Mouse (Mus musculus) olfactory bulb, adult 2 months (tissue): Measurements from ENCODE around the gene Pvalb. TPM values are rescaled to one million over a fixed set of nuclear protein-coding genes. Genes with fewer than 3 reads are reported as not detected.

Source experiments
- H3K27ac ChIP-seq: fragments of 200-500 bp; 2 replicates; pipeline ENCODE4 v1.5.1; 2012; ENCODE audit warnings: low read depth, low read length; ENCODE audit not compliant: insufficient read depth
- H3K4me1 ChIP-seq: fragments of 200-500 bp; 2 replicates; pipeline ENCODE4 v1.6.1; 2012; ENCODE audit warnings: low read length; ENCODE audit not compliant: control insufficient read depth, insufficient read depth
- H3K4me3 ChIP-seq: fragments of 200-500 bp; 2 replicates; pipeline ENCODE4 v1.5.1; 2012; ENCODE audit warnings: mild to moderate bottlenecking, low read depth, low read length, moderate library complexity; ENCODE audit not compliant: insufficient read depth
- CTCF ChIP-seq: fragments of 200-500 bp; IDR thresholded peaks from 2 replicates; pipeline ENCODE4 v1.5.1; 2012; ENCODE audit warnings: low read depth, mild to moderate bottlenecking, low read length, moderate library complexity; ENCODE audit not compliant: insufficient read depth
- POLR2A ChIP-seq: fragments of 200-500 bp; IDR thresholded peaks from 2 replicates; pipeline ENCODE4 v1.6.1; 2012; ENCODE audit warnings: mild to moderate bottlenecking, low read depth, low read length, moderate library complexity; ENCODE audit not compliant: insufficient read depth
- WGBS: fragments of 180-500 bp; shearing (Covaris S2); methylation state at CpG from one replicate; pipeline ENCODE4 v1.1.7; 2018; 5-methylcytosine and 5-hydroxymethylcytosine counted together
- polyA plus RNA-seq: library from polyadenylated mRNA; stranded (reverse); fragments of >200 nt; gene quantifications from 2 replicates; pipeline ENCODE4 v1.2.4, GENCODE M21; 2012; ENCODE audit warnings: low replicate concordance; ENCODE audit not compliant: missing spikeins, insufficient read depth, insufficient read length

Gene Pvalb
- polyA plus RNA-seq, 1 experiment = not detected

DNA sequence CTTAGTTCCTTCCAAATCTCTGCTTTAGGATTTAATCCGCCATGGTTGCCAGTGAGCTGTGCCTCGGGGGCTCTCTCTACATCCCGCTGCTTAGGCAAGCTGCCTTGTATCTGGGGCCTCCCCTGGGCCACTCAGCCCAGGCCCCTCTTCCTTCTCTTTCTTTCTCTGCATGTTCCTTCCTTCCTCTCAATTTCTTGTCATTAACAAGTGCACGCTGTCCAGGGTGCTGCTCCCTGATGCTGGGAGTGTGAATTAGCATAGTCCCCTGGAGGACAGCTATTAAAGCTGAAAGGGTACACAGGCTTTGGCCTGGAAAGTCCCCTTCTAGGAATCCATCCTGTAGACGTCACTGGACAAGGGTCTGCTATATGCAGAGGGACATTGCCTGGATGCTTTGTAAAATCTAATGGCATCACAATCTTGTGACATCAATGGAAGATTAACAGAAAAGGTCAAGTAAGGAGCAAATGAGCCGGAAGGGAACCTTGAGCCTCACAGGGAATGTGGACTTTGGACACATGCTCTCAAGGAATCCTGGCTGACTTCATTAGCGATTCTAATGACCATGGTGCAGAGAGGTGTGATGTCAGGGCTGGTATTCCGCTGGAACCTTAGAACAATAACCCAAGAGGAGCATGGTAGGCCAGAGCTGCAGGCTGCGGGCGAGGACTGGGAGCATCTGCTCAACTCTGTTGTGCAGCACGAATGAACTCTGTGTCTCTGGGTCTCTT lies 53.0 kb downstream of the Pvalb start:
- Histone ChIP-seq H3K4me1 (peaks cover 10% of the 10 kb centered on the region), H3K4me3 (no peak overlapping the region), H3K27ac (no peak overlapping the region)
- TF ChIP-seq POLR2A = no peak
- no peak for TF ChIP-seq CTCF
- WGBS = 71% methylated on average over 11 of the region's 11 CpGs

DNA sequence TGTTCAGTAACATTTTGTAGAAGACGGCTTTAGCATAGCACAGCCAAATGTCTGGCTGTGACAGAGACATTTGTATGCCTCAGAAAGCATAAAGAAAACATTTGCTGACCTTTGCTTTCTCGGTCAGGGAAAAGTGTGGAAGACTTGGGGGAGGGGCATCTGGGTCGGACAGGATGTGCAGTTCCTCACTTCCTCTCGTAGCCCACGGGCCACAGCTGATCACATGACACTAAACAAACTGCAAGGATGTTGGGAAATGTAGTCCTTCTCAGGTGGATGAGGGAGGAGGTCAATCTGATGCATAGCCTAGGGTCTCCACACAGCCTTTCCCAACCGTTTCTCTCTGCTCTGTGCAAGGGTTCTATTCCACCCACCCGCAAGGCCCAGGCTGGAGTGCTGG lies 57.6 kb downstream of the Pvalb start:
- TF ChIP-seq CTCF = no peak
- TF ChIP-seq POLR2A = no peak
- Histone ChIP-seq H3K4me1 (peaks cover 6% of the 10 kb centered on the region), H3K27ac (no peak overlapping the region), H3K4me3 (no peak overlapping the region)
- 74% methylated on average over 7 of the region's 7 CpGs for WGBS

Other genes starting within 250 kb of the Pvalb start
- gene Foxred2, start 249.7 kb downstream of the Pvalb start, polyA plus RNA-seq = not detected in 2 replicates
- not detected in 2 replicates for gene Eif3d, start 235.6 kb downstream of the Pvalb start, polyA plus RNA-seq
- gene Cacng2, start 86.4 kb downstream of the Pvalb start, polyA plus RNA-seq = not detected in 2 replicates
- gene Ift27, start 32.3 kb downstream of the Pvalb start, polyA plus RNA-seq = not detected in 2 replicates
- gene Ncf4, start 38.4 kb upstream of the Pvalb start, polyA plus RNA-seq = not detected in 2 replicates
- not detected in 2 replicates for gene Csf2rb2, start 99.3 kb upstream of the Pvalb start, polyA plus RNA-seq
- gene Csf2rb, start 119.4 kb upstream of the Pvalb start, polyA plus RNA-seq = not detected in 2 replicates
- gene Tex33, start 189.5 kb upstream of the Pvalb start, polyA plus RNA-seq = not detected in 2 replicates
- gene Tst, start 199.5 kb upstream of the Pvalb start, polyA plus RNA-seq = not detected in 2 replicates
- gene Mpst, start 200.0 kb upstream of the Pvalb start, polyA plus RNA-seq = not detected in 2 replicates
- gene Kctd17, start 222.2 kb upstream of the Pvalb start, polyA plus RNA-seq = not detected in 2 replicates